Mouse (Mus musculus) CD4-positive, CD25-positive, alpha-beta regulatory T cell, adult 2 months (primary cell): ENCODE results near the gene Traf4.

Source experiments
- DNase-seq: peaks from one replicate; pipeline ENCODE4 v3.0.0-alpha.2; 2012; ENCODE audit warnings: low read depth, low spot score

The Traf4 gene

DNA sequence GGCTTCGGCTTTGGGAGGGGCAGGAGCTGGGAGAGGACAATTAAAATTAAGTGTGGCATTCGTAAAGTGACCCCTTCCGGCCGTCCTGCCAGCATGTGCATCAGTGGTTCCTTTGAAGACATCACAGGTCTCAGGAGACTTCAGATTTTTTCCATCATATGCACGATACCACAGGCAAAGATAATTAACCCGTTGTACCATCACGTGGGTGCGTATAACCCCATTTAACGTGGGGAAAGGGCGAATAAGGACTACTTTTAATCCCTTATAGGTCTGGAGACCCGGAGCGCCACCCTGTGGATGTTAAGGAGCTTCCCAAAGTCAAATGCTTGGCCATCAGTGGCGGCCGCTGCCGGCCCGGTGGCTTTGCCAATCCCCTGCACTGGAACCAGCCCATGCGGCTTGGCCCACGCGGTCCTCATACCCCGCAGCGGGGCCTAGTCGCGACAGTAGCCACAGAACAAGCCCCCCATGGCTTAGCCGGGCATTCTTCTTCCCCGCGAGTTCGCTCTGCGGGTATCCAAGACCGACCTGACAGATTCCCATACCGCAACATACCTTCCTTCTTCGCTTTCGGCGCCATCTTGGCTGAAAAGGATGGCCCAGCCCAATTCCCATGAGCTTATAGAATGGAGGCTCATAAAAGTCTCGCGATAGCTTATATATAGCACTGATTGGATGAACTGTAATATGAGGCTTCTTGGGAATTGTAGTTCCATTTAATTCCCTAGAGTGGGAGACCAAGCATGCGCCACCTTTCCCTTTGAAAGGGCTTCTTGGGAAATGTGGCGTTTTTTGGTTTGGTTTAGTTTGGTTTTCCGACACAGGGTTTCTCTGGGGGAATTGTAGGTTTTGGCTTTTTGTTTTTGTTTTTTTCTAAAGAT is 17.8 kb upstream of the Traf4 start, which contains the start of gene Rpl23a:
Rpl23a (minus strand) TSS at position 624 of the 884 bp plus-strand sequence.
- DNase-seq: peak; percentile 89

GRCm38 (mm10) chr11:78182450-78182849 is 17.1 kb upstream of the Traf4 start:
- no peak for DNase-seq

GRCm38 (mm10) chr11:78181830-78182357 is 16.5 kb upstream of the Traf4 start:
- DNase-seq: no peak

DNA sequence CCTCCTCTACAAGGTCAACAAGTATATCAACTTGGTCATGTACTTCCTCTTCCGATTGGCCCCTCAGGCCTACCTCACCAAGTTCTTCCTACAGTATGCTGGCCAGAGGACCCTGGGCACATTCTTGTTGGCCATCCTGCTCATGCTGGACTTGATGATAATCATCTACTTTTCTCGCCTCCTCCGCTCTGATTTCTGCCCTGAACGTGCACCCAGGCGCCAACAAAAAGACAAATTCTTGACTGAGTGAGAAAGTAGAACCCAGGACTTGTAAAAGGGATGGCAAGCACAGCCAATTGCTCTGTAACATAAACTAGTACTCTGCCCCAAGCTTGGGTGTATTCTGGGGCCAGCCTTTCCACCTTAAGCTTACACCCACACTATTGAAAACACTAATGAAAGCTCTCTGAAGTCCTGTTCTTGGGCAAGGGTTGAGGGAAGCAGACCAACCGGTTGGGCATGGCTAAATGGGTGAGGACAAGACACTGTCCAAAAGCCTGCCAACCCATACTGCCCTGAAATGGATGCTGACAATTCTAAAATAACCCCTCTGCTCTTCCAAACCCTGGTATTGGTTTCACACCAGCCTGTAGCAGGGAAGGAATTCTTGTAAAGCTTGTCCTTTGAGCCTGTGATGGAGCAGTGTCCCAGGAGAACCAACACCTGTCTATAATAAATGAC is 14.8 kb upstream of the Traf4 start:
- DNase-seq: no peak

GRCm38 (mm10) chr11:78179438-78179999 is 14.1 kb upstream of the Traf4 start:
- DNase-seq: no peak

GRCm38 (mm10) chr11:78178859-78179437 is 13.6 kb upstream of the Traf4 start:
- DNase-seq: peak; percentile 35

DNA sequence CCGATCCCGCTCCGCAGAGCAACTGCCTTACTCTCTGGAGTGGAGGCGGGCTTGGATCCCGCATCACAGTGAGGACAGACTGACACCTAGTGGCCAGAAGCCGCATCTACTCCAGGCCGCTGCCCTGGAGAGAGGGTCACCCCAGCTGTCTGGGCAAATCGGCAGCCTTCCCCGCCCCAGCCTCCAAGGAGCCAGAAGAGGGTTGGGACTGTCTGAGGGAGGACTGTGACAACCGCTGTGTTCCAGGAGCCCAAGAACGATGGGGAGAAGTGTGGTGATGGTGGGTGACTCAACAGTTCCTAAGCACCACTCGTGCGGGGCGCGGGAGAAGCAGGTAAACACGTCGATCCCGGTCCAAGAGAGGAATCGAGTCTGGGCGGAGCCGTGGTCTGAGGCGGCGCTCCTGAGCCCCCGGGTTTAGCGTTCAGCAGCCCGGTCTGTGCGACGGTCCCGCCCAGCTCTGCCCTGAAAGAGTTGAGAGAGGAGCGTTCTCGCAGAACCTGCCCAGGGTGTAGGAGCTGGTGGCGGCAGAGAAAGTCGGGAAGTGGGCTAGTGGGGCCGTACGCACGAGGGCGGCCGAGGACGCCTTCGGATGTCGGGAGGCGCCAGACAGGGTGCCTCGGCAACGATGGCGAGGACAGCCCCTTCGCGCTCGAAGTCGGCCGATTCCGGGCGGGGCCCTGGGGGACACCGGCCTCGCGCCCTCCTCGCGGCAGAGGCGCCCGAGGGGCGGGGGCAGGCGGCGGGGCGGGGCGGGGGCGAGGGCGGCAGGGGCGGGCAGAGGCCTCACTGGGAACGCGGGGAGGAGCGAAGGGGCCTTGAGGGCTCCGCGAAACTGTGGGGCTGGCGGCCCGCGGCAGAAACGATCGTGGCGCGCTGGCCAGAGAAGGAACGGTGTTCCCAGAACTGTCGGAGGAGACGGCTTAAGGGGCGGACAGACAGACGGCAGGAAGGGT is 12.8 kb upstream of the Traf4 start:
- peak; percentile 93 for DNase-seq

GRCm38 (mm10) chr11:78177437-78177836 is 12.0 kb upstream of the Traf4 start:
- no peak for DNase-seq

DNA sequence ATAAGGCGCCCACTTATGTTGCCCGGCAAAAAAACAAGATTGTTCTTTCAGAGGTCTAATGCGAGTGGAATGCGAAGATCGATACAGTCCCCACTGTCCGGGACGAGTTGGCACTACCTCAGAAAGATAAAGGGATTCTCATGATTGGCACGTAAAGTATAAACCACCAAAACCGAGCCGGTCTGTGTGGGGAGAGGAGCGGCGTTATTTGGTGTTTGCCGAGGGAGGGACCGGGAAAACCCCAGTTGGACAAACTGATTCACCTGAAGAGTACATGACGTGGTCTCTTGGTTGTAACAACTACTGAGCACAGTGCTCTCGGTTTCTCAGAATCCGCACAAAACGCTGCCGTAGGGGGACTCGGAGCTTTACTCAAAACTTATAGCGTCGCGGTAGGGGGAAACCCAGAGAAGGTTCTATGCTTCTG is 11.5 kb upstream of the Traf4 start:
- peak; percentile 77 for DNase-seq

DNA sequence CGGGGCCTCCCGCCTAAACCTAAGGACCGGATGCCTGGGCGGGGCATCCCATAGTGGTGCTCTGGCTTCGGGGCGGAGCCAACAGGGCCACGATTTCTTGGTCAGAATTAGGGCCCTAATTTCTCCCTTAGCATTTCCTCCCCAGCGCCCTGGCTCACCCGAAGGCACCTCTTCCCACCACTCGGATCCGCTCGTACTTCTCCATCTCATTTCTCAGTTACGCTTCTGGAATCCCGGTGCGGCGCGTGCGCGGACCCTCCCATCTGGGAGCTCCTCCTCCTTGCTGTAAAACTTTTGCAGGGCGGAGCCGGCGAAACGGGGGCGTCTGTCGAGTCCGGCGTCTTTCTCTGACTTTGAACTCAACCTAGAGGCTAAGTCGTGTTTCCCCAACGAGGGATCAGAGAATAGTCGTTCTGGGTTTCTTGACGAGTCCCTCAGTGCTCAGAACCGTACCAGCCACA is 11.0 kb upstream of the Traf4 start, which contains the start of the genes Nek8 and Tlcd1:
Nek8 (minus strand) TSS at position 274 of the 461 bp plus-strand sequence.
Tlcd1 (plus strand) TSS at position 310 of the 461 bp plus-strand sequence.
- peak; percentile 95 for DNase-seq

- no peak for DNase-seq
Measured at GRCm38 (mm10) chr11:78175771-78176401, 10.5 kb upstream of the Traf4 start.

DNA sequence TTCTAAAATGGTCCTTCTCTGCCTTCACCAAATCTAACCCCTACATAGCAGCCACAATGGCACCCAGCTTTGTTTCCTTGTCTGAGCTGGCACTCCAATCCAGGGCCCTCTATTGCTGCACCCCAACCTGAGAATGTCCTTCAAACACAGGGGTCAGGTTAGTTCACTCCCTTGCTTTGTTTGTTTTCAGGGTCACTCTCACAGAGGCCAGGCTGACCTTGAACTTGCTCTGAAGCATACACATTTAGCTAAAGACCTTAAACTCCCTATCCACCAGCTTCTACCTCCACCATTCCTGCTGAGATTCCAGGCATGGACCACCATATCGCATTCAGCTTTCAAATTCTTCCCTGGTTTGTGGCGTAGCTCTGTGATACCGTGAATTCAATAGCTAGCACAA is 9.1 kb upstream of the Traf4 start:
- DNase-seq: no peak

GRCm38 (mm10) chr11:78172748-78173383 is 7.5 kb upstream of the Traf4 start:
- DNase-seq: no peak

DNA sequence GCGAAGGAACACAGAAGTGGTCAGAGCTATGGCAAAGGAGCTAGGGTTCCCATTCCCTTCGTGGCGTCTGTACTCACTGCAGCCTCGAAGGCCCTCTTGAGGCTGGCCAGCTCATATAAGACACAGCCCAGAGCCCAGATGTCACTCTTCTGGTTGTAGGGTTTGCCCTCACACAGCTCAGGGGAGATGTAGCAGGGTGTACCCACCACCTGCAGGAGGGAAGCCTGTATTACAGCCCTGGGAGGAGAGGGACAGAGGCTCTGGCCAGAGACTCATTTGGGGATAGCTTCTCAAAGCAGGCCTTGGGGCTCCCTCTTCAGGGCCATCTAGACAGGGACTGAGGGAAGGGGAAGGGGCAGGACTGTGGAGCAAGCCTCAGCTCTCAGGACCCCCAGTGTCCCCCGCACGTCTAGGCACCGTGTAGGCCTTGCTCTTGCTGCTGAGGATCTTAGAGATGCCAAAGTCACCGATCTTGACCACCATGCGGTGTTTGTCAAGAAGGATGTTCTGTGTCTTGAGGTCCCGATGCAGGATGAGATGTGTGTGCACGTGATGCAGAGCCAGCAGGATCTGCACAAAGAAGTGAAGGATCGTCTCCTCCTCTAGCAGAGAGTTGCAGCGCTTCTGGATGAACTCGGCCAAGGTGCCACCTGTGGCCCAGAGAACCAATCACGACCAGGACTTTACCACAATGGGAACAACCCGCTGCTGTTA is 6.8 kb upstream of the Traf4 start:
- no peak for DNase-seq

DNA sequence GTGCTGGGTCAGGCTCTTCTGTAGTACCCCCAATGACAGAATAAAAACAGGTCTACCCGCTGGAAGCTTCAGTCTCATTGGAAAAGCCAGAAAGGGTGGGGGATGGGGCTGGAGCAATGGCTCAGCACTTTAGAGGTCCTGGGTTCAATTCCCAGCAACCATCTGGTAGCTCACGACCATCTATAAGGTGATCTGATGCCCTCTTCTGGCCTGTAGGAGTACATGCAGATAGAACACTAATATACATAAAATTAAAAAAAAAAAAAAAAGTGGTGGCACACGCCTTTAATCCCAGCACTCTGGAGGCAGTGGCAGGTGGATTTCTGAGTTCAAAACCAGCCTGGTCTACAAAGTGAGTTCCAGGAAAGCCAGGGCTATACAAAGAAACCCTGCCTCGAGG is 5.9 kb upstream of the Traf4 start:
- DNase-seq: peak; percentile 63

- DNase-seq: no peak
Measured at GRCm38 (mm10) chr11:78170306-78170705, 4.9 kb upstream of the Traf4 start.

GRCm38 (mm10) chr11:78168541-78169468 is 3.4 kb upstream of the Traf4 start:
- peak; percentile 80 for DNase-seq
